Mouse (Mus musculus) layer of hippocampus, postnatal 14 days (tissue): ENCODE data around the gene Tmtc4. TPM values are rescaled to one million over a fixed set of nuclear protein-coding genes. Genes with fewer than 3 reads are reported as not detected.

Experiments used
- DNase-seq, 2 experiments: peaks; one replicate each; pipeline ENCODE4 v3.0.0; 2021 to 2022; ENCODE audit warnings: low spot score in 2 of 2, mixed read lengths in 1 of 2
- total RNA-seq, 2 experiments: library from RNA; stranded (reverse); gene quantifications; 2 replicates each; pipeline ENCODE4 v1.2.3; 2021

Tmtc4 gene
- total RNA-seq, 2 experiments from 2014 or later = 16.0 to 18.4 TPM

GRCm38 (mm10) chr14:122977056-122977796 lies 6.6 kb downstream of the Tmtc4 start:
- DNase-seq = no peak

DNA sequence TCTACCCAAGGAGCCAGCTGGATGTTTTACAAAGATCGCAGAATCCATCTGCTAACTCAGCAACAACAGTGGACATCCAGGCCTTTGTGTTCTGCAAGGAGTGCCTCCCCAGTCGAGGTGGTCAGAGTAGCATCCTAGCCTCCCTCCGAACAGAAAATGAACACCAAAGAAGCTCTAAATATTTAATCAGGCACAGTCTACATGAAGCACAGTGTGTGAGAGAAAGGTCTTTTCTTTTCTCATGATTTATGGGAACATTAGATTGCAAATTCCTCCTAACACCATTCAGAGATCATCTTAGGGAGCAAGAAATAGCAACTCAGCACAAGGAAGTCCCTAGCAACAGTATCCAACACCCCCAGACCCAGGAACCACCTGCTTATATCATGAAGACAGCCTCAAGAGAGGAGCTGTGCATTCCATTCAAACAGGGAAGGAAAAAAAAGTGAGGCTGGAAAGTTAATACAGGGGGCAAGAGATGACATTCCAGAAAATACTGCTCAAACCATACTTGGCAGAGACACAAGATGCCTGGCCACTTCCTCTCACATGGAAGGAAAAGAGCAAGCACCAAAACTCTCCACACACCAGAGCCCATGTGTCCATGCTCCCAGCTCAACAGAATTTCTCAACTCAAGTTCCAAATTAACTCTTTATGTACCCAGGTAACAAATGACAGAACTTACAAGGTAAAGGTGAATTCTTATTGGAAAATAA lies 8.8 kb downstream of the Tmtc4 start:
- no peak for DNase-seq

GRCm38 (mm10) chr14:122973091-122973490 lies 10.7 kb downstream of the Tmtc4 start:
- no peak for DNase-seq

- no peak for DNase-seq
Measured at GRCm38 (mm10) chr14:122968049-122968448, 15.8 kb downstream of the Tmtc4 start.

- DNase-seq = peak; percentile 94 to 96
Measured at GRCm38 (mm10) chr14:122957941-122958340, 25.9 kb downstream of the Tmtc4 start.

DNA sequence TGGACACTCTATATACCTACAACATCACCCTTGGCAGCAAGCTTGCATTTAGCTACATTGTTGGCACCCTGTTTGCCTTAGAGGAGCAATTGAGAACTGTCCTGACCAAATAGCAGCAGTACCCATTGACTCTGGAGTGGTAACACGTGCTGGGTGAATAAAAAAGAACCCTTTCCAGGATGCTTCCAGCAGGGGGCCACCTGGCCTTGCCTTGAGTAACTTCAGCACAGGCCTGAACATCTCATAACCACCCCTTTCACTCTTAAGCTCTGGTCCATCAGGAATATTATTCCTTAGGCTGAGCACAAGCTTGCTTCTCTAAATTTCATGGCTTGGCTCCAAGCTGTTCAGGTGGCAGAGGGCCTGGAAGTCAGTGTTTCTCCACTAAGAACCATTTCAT lies 30.5 kb downstream of the Tmtc4 start:
- peak; percentile 44 to 65 for DNase-seq

GRCm38 (mm10) chr14:122952556-122952955 lies 31.3 kb downstream of the Tmtc4 start:
- no peak for DNase-seq

GRCm38 (mm10) chr14:122951676-122952445 lies 32.0 kb downstream of the Tmtc4 start:
- DNase-seq = no peak

DNA sequence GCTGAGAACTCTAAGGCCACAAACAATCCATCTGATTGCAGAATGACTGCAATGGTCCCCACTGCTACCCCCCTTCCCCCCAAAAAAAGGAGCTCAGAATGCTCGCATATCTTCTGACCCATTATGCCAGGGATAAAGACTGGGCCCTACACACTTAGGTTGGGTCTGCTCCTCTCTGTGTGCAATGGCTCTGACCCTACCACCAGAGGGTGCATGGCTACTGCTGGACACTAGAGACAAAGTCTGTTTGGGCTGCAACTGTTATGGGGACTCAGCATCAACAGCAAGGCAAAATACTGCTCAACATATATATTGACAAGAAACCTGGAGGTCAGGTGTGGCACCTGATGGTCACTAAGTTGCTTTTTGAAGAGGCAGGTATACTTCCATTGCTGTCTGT lies 32.9 kb downstream of the Tmtc4 start:
- DNase-seq = no peak

DNA sequence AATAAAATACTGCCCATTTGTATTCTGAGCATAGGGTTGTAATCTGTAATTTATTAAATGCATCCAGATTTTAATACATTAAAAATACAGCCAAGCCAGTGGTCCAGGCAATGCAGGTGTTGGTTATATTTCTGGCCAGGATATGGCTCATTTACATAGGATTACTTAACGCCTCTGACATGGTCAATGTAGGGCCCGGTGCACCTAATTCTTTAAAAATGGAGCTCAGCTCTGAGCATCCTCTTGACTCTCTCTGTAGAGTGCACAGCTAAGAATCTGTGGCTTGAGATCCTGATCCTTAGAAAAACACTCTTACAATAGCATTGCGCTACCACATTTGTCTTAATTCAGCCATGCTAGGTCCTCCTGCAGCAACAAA lies 40.4 kb downstream of the Tmtc4 start:
- no peak for DNase-seq

DNA sequence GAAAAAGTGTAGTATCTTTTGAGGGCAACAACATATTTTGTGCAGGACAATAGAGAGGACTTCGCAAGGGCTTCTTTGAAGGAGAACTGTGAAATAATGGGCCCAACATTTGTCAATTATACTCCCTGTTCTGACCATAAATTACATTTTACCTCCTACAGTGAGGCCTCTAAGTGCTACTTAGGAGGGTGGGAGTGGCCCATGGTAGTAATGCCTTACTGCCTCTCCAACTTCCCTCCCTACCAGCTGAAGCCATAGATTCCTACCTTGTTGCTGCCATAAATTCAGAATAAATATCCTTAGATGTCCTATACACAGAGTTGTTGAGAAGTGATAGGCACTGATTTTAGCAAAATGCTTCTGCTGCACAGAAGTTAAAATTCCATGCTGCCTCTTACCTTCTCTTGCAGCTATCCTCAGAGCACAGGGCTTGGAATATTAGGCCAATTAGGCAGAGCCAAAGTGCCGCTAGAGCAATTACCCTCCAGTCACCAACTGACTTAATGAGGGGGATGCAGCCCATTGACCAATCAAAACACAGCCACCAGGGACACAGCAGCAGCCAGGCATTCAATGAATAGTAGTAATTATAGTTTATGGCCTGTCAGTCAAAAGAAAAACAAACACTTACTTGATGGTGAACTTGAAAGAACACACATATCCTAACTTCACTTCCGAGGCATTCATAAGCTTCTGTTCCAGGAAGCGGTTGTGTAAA lies 40.9 kb downstream of the Tmtc4 start:
- DNase-seq = peak in 1 of 2 experiments; percentile 27

- DNase-seq = no peak
Measured at GRCm38 (mm10) chr14:122936460-122936859, 47.4 kb downstream of the Tmtc4 start.

- DNase-seq = no peak
Measured at GRCm38 (mm10) chr14:122920011-122920410, 63.8 kb downstream of the Tmtc4 start.

DNA sequence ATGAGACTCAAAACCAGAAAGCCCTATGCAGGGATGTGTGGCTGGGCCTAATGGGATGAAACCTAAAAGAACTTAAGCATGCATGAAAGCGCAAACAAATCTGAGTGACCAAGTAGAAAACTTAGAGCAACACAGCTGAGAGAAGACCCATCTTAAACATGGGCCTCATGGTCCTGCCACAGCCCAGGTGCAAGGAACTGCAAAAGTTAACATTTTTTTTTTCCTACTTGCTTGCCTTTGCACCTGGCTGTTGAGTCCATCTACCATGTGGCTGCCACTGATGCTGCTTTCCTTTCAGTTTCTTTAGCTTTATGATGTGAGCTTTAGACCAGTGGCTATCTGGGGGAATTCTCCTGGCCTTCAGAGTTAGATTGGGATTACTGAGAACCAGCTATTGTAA lies 66.2 kb downstream of the Tmtc4 start:
- DNase-seq = no peak

GRCm38 (mm10) chr14:122913657-122914056 lies 70.2 kb downstream of the Tmtc4 start, which contains the start of gene Ggact:
Gene Ggact (minus strand): TSS chr14:122913757.
- DNase-seq = no peak

- peak in 1 of 2 experiments; percentile 47 for DNase-seq
Measured at GRCm38 (mm10) chr14:122912812-122913498, 70.9 kb downstream of the Tmtc4 start.

DNA sequence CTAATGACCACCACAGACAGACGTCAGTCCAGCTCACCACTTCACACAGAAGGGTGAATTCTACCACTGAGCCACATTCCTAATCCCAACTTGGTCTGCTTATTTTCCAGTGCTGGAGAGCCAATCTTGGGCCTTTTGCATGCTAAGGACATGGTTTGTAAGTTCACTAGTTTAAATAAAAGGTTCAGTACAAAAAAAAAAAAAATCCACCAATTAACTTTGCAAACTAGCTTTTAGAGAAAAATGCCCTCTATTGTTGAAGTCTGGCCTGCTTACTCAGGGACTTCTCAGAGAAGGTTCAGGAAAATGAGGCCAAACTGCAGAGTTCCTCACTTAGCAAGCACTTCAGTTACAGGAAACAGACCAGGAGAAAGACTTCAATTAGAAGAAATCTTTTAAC lies 71.7 kb downstream of the Tmtc4 start:
- DNase-seq = no peak

GRCm38 (mm10) chr14:122911265-122911664 lies 72.6 kb downstream of the Tmtc4 start:
- no peak for DNase-seq

- no peak for DNase-seq
Measured at GRCm38 (mm10) chr14:122909368-122910091, 74.3 kb downstream of the Tmtc4 start.

- DNase-seq = no peak
Measured at GRCm38 (mm10) chr14:122908075-122908474, 75.8 kb downstream of the Tmtc4 start.
